ENCODE assay signal across 8 mouse cellular contexts in the genomic region with DNA sequence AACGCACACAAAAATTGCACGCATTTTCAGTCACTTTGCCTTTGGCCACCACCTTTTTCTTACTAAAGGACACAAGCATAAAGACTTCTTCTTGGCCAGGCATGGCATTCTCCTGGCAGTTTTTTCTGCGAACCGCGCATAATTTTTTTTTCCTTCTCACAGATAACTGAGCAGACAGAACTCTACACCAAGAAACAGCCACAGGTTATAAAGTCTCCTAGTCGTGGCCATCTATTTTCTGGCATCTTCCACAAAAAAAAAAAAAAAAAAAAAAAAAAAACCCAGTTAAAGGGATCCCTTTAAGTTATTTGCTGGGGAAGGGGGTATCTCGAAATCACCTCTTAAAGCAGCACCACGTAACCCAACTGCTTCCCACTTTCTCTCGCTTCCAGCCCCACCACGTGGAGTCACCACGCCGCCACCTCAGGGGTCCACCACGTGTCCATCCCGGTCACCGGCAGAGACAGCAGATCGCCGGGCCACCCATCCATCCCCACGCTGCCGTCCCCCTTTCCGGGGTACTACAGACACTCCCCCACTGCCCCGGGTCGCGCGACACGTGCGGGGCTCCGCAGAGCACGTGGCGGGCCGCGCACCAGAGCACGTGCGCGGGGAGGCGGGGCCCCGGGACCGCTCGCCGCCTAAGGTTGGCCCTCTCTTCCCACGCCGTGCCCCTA. TPM values are rescaled to one million over a fixed set of nuclear protein-coding genes. Genes with fewer than 3 reads are reported as not detected.
DNase-seq lines count a peak whose midpoint lies in the region; ATAC-seq and TF ChIP-seq lines count a peak whose summit lies in the region.

No protein-coding gene starts in this region.

- peak; percentile 64 for DNase-seq in cerebellum, adult 9-10 months
- DNase-seq in cerebellum, adult 11 months: no peak
- DNase-seq in testis, postnatal 10 days (ENCODE audit: low spot score): no peak
- DNase-seq in liver, embryonic 11.5 days (ENCODE audit: low spot score): no peak
- DNase-seq in stomach, postnatal 0 days (ENCODE audit: low spot score): no peak
- no peak for DNase-seq in gastrocnemius, postnatal 25 days

- peaks cover 6% of the 10 kb centered on the region for H3K4me1 ChIP-seq in testis, adult 2 months (ENCODE audit: control insufficient read depth, insufficient read depth, low read length)
- peaks cover 8% of the 10 kb centered on the region for H3K4me1 ChIP-seq in liver, embryonic 11.5 days (replicated peaks; ENCODE audit: control insufficient read depth, insufficient read depth, low read length)
- H3K4me1 ChIP-seq in stomach, postnatal 0 days (replicated peaks; ENCODE audit: control insufficient read depth, insufficient read depth): no peaks in the 10 kb centered on the region

- ATAC-seq in liver, embryonic 11.5 days (replicated peaks; ENCODE audit: low FRiP score): peak; percentile 38; the same call in 1 of the 2 replicates
- no peak; the same call in 1 of the 2 replicates for ATAC-seq in stomach, postnatal 0 days (ENCODE audit: low FRiP score, low TSS enrichment)
- no peak; the same call in 1 of the 2 replicates for ATAC-seq in megakaryocyte-erythroid progenitor cell, adult 5-6 weeks (replicated peaks; ENCODE audit: low FRiP score, low TSS enrichment, poor library complexity, severe bottlenecking)

- H3K9me3 ChIP-seq in liver, embryonic 11.5 days (ENCODE audit: control insufficient read depth, low read length): no peaks in the 10 kb centered on the region
- H3K9me3 ChIP-seq in stomach, postnatal 0 days (ENCODE audit: control insufficient read depth, low read length): no peaks in the 10 kb centered on the region

- H3K36me3 ChIP-seq in testis, adult 2 months (ENCODE audit: control insufficient read depth, insufficient read depth, low read length): no peaks in the 10 kb centered on the region; the same call in 1 of the 2 replicates
- H3K36me3 ChIP-seq in liver, embryonic 11.5 days (ENCODE audit: control insufficient read depth, insufficient read depth, low read length): peaks cover 34% of the 10 kb centered on the region
- H3K36me3 ChIP-seq in stomach, postnatal 0 days (ENCODE audit: control insufficient read depth, insufficient read depth, low read length): peaks cover 12% of the 10 kb centered on the region; the same call in 1 of the 2 replicates

- H3K27ac ChIP-seq in testis, adult 2 months (ENCODE audit: control insufficient read depth, insufficient read depth, low read depth, low read length): peak overlapping the region; percentile 98
- peak overlapping the region; percentile 98 for H3K27ac ChIP-seq in liver, embryonic 11.5 days (ENCODE audit: low read depth, low read length)
- peak overlapping the region; percentile 100 for H3K27ac ChIP-seq in stomach, postnatal 0 days (replicated peaks)

- H3K9ac ChIP-seq in liver, embryonic 11.5 days (ENCODE audit: low read depth, low read length): peak overlapping the region; percentile 98
- H3K9ac ChIP-seq in stomach, postnatal 0 days (ENCODE audit: low read length): peak overlapping the region; percentile 99

- peak overlapping the region; percentile 96 for H3K4me3 ChIP-seq in testis, adult 2 months (ENCODE audit: control insufficient read depth, low read depth, low read length)
- H3K4me3 ChIP-seq in liver, embryonic 11.5 days (ENCODE audit: low read depth, low read length): peak overlapping the region; percentile 94
- H3K4me3 ChIP-seq in stomach, postnatal 0 days (ENCODE audit: low read depth, low read length): peak overlapping the region; percentile 84

- TF ChIP-seq EP300 in stomach, postnatal 0 days (optimal IDR thresholded peaks at IDR 0.05): no peak

- no peaks in the 10 kb centered on the region for H3K27me3 ChIP-seq in testis, adult 2 months (ENCODE audit: control insufficient read depth, insufficient read depth, low read length)
- H3K27me3 ChIP-seq in liver, embryonic 11.5 days (replicated peaks; ENCODE audit: control insufficient read depth, insufficient read depth, low read length): no peaks in the 10 kb centered on the region
- no peaks in the 10 kb centered on the region for H3K27me3 ChIP-seq in stomach, postnatal 0 days (ENCODE audit: control insufficient read depth, insufficient read depth, low read length)

- under 1% methylated on average over 41 of the region's 41 CpGs for WGBS in liver, embryonic 11.5 days
- WGBS in stomach, postnatal 0 days: under 1% methylated on average over 40 of the region's 41 CpGs

- peak overlapping the region; percentile 83 for H3K4me2 ChIP-seq in liver, embryonic 11.5 days
- H3K4me2 ChIP-seq in stomach, postnatal 0 days (replicated peaks; ENCODE audit: low read depth): peak overlapping the region; percentile 89

- TF ChIP-seq CTCF in testis, adult 2 months (IDR thresholded peaks at IDR 0.05; ENCODE audit: control insufficient read depth, insufficient read depth, insufficient replicate concordance, low read depth, low read length): no peak
- no peak for TF ChIP-seq CTCF in stomach, postnatal 0 days (IDR thresholded peaks at IDR 0.05; ENCODE audit: low read depth)

- TF ChIP-seq POLR2A in testis, adult 2 months (IDR thresholded peaks at IDR 0.05; ENCODE audit: control insufficient read depth, low read depth, low read length): no peak

RNA-seq across cellular contexts. Expression of gene Ncl, which starts 0.8 kb away (rescaled TPM):
- 5.1 and 5.7 TPM in 2 replicates for polyA plus RNA-seq in testis, adult 2 months (2012; rRNA removed)
- polyA plus RNA-seq in liver, embryonic 11.5 days (2014; fragmentation: Nextera tagmentation; extraction: Ambion mirVana): 828 and 901 TPM in 2 replicates
- polyA plus RNA-seq in stomach, postnatal 0 days (2015; fragmentation: Nextera tagmentation; extraction: Ambion mirVana): 198 and 202 TPM in 2 replicates
- 973 and 1,006 TPM in 2 replicates for total RNA-seq in megakaryocyte-erythroid progenitor cell, adult 5-6 weeks (2014; fragmentation: Nextera tagmentation)
- total RNA-seq in megakaryocyte-erythroid progenitor cell, adult 5-6 weeks (2017): 1,472 and 1,577 TPM in 2 replicates
- total RNA-seq in gastrocnemius, postnatal 25 days (2021): 10 to 100 TPM; 84.0 to 88.2 TPM

RNA-seq across cellular contexts. Expression of gene B3gnt7, which starts 55.7 kb away (rescaled TPM):
- polyA plus RNA-seq in testis, adult 2 months (2012; rRNA removed): 0.23 and 0.47 TPM in 2 replicates
- 8.9 TPM in 2 replicates for polyA plus RNA-seq in liver, embryonic 11.5 days (2014; fragmentation: Nextera tagmentation; extraction: Ambion mirVana)
- polyA plus RNA-seq in stomach, postnatal 0 days (2015; fragmentation: Nextera tagmentation; extraction: Ambion mirVana): 9.3 and 10.9 TPM in 2 replicates
- total RNA-seq in megakaryocyte-erythroid progenitor cell, adult 5-6 weeks (2014; fragmentation: Nextera tagmentation): 1.4 and 2.4 TPM in 2 replicates
- 4.0 TPM in 1 of 2 replicates, not detected in the other for total RNA-seq in megakaryocyte-erythroid progenitor cell, adult 5-6 weeks (2017)
- total RNA-seq in gastrocnemius, postnatal 25 days (2021): not detected

Comparison
In these comparisons a context has a peak if more than half of its experiments do, and no peak if none do; other contexts are left out.
1. RNA of gene Ncl, which starts 0.8 kb away (polyA plus RNA-seq): 828 to 901 TPM in liver, embryonic 11.5 days and 198 to 202 TPM in stomach, postnatal 0 days; 5.1 to 5.7 TPM in testis, adult 2 months; every median in the first group is over 10 times any median in the second.
2. Peak in every context shown above with its lines, with median percentiles within 50 percentile points of each other: H3K27ac ChIP-seq and H3K4me3 ChIP-seq.